Mouse (Mus musculus) G1E (cell line): ENCODE measurements around the gene Dohh. TPM values are rescaled to one million over a fixed set of nuclear protein-coding genes. Genes with fewer than 3 reads are reported as not detected.

Source experiments
- ATAC-seq: 2 replicates; pipeline ENCODE4 v1.8.0; 2016; ENCODE audit warnings: mild to moderate bottlenecking; ENCODE audit not compliant: insufficient number of reproducible peaks, poor library complexity, low FRiP score, severe bottlenecking; ENCODE audit errors: extremely low read depth
- DNase-seq: peaks from one replicate; pipeline ENCODE4 v3.0.0; 2012; ENCODE audit warnings: low spot score
- H3K27me3 ChIP-seq: 2 replicates; pipeline ENCODE4 v1.6.1; 2012; ENCODE audit warnings: mild to moderate bottlenecking, low read length, inconsistent platforms; ENCODE audit not compliant: insufficient read depth
- H3K36me3 ChIP-seq: replicated peaks from 2 replicates; pipeline ENCODE3; 2012; ENCODE audit warnings: mild to moderate bottlenecking, inconsistent platforms
- H3K4me1 ChIP-seq: 2 replicates; pipeline ENCODE4 v1.6.1; 2012; ENCODE audit warnings: low read depth, low read length, inconsistent platforms, mixed read lengths; ENCODE audit not compliant: insufficient read depth
- H3K4me3 ChIP-seq: 2 replicates; pipeline ENCODE4 v1.5.1; 2012; ENCODE audit warnings: low read depth, mild to moderate bottlenecking, inconsistent platforms, low read length, moderate library complexity, mixed read lengths
- H3K9me3 ChIP-seq: replicated peaks from 2 replicates; pipeline ENCODE4 v1.6.1; 2012; ENCODE audit warnings: inconsistent platforms
- CTCF ChIP-seq: IDR thresholded peaks from 2 replicates; pipeline ENCODE4 v1.5.1; 2012; ENCODE audit warnings: low read depth, low read length, inconsistent platforms, mixed read lengths
- GATA1 ChIP-seq: IDR thresholded peaks from 2 replicates; pipeline ENCODE4 v1.6.1; 2012; ENCODE audit warnings: borderline replicate concordance, low read length, inconsistent platforms, mixed read lengths
- GATA2 ChIP-seq: IDR thresholded peaks from 2 replicates; pipeline ENCODE4 v1.6.1; 2012; ENCODE audit warnings: low read depth, low read length, inconsistent platforms, borderline replicate concordance
- POLR2AphosphoS5 ChIP-seq: IDR thresholded peaks from 2 replicates; pipeline ENCODE4 v1.6.1; 2012; ENCODE audit warnings: low read depth, low read length, inconsistent platforms; ENCODE audit not compliant: insufficient replicate concordance
- TAL1 ChIP-seq: conservative IDR thresholded peaks from 2 replicates; pipeline ENCODE4 v1.6.1; 2012; ENCODE audit warnings: low read depth, low read length, inconsistent platforms, mixed read lengths
- polyA plus RNA-seq: library from polyadenylated mRNA; stranded (reverse); fragments of >175 nt; gene quantifications from 2 replicates; pipeline ENCODE4 v1.2.3, GENCODE M21; 2012
- total RNA-seq, 2 experiments: library from RNA; stranded (forward) in 1 of 2; stranded (reverse) in 1 of 2; fragments of 200-1000 nt in 1 of 2; fragments of >200 nt in 1 of 2; fragmentation: Nextera tagmentation in 1 of 2; gene quantifications; 2 replicates each; pipeline ENCODE4 v1.2.3; 2014 to 2017

Dohh gene
- total and polyA plus RNA-seq, 3 experiments, result 11.9 to 186 (median 60.4) TPM

DNA sequence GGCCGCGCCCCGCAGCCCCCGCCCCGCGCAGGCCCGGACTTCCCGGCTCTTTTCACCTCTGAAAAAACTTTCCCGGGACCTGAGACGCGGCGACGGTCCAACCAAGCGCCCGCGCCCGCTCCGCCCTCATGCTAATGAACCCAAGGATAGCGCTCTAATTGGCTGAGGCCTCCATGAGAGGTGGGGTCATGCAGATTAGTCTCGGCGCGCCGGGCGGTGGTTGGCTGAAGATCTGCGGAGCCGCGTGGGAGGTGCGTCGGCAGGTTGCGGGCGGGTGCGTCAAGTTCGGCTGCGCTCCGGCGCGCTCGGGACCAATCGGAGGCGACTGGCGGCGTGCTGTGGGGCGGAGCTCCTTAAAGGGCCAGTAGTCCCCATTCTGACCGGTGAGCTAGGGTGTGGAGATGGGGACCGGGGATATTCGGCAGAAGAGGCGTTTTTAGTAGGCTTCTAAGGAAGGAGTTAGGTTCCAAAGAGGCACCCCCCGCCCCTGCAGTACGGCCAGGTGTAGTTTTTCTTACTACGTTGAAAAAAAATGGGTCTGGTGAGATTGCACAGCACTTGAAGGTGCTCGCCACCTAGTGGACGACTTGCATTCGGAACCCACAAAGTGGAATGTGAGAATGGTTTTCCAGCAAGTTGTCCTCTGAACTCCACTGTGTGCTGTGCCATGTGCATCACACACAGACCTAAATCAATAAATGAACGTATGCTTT, 33.7 kb upstream of the Dohh start, which contains the start of gene Hmg20b:
Hmg20b (minus strand) TSS at position 130 of the 713 bp plus-strand sequence.
- H3K4me1 ChIP-seq, result peaks cover 67% of the 10 kb centered on the region
- TF ChIP-seq GATA2, result no peak
- TF ChIP-seq CTCF, result peak; percentile 79

DNA sequence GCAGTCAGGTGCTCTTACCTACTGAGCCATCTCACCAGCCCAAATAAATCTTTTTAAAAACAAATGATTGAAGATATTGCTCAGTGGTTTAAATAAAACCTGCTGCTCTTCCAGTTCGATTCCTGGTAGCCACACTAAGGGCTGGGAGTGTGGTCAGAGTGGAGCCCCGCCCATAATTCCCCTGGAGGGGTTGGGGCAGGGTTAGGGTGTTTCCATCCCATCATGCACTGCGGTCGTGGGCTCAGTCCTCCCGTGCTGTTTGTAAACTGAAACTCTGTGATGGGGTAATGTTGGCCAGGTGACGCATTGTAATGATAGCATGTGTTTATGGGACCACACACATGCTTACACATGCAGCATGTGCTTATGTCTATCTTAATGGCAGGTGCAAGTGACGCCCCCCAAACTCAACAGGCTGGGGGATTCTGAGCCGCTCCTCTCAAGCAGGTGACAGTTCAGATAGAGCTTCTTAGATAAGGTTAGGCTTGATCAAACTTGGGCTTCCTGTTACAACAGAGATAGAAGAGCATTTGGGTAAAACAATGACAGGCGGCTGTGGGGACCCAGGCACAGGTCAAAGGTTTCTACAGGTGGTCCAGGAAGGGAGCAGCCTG, 32.4 kb upstream of the Dohh start:
- peak overlapping the region; percentile 65 for H3K4me3 ChIP-seq
- H3K36me3 ChIP-seq, result peaks cover 22% of the 10 kb centered on the region
- peaks cover 76% of the 10 kb centered on the region for H3K4me1 ChIP-seq
- no peak for ATAC-seq
- no peaks in the 10 kb centered on the region for H3K9me3 ChIP-seq
- peak; percentile 68 for DNase-seq
- no peaks in the 10 kb centered on the region; the same call in 1 of the 2 replicates for H3K27me3 ChIP-seq
- TF ChIP-seq GATA1, result no peak
- TF ChIP-seq POLR2AphosphoS5, result no peak
- TF ChIP-seq CTCF, result no peak
- no peak for TF ChIP-seq GATA2
- no peak for TF ChIP-seq TAL1

More for the DNA sequence above, 33.7 kb upstream of the Dohh start, which contains the start of gene Hmg20b:
- peaks cover 35% of the 10 kb centered on the region for H3K36me3 ChIP-seq
- DNase-seq (peak; percentile 94), ATAC-seq (peak; percentile 91)
- peak within 1 kb of the TSS; percentile 97 for H3K4me3 ChIP-seq
- no peaks in the 10 kb centered on the region for H3K9me3 ChIP-seq
- H3K27me3 ChIP-seq, result no peaks in the 10 kb centered on the region; the same call in 1 of the 2 replicates

DNA sequence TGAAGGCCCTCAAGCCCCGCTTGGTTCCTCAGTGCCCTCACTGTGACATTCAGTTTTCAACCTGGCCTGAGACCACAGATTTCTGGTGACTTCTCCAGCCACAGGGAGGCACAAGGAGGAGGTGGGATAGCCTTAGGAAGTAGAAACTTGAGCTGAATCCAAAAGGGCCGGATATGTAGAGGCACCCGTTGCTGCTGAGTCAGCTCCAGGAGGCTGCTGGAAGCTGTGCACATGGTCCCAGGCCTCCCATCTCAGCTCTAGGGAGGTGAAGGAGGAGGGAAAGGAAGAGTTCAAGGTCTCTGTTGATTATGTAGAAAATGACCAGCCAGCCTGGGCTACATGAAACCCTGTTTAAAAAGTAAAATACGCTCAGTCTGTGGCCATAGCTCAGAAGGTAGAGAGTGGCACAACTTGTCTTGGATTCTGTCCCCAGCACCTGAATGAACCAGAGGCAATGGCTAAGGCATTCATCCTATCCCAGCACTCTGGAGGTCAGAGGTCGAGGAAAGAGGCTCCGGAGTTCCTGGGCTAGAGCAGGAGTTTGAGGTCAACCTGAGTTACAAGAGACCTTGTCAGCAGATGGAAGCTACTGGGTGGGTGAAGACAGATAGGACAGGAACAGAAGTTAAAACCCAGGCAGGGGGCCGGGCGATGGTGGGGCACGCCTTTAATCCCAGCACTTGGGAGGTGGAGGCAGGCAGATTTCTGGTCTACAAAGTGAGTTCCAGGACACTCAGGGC, 29.3 kb upstream of the Dohh start:
- Histone ChIP-seq H3K27me3 (no peaks in the 10 kb centered on the region), H3K9me3 (no peaks in the 10 kb centered on the region), H3K36me3 (peaks cover 14% of the 10 kb centered on the region), H3K4me3 (no peak overlapping the region), H3K4me1 (peaks cover 76% of the 10 kb centered on the region)
- DNase-seq (no peak), ATAC-seq (no peak)
- TF ChIP-seq TAL1 (no peak), POLR2AphosphoS5 (no peak), GATA2 (no peak), GATA1 (no peak), CTCF (no peak)

DNA sequence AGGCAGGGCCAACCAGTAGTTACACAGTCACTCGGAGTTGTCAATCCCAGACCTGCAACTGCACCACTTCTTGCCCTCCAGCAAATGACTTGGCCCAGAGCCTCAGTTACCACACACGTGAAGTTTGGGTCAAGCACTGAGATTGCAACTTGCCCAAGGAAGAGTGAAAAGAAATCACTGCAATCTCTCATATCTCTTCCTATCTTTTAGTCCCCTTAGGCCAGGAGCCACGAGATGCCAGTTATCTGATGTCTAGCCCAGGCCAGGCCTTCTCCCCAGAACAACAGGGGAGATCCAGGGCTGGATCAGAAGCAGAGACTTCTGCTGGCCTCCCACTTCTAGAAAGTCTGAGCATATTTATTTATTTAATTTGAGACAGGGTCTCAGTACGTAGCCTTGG, 28.7 kb upstream of the Dohh start:
- no peak for DNase-seq

DNA sequence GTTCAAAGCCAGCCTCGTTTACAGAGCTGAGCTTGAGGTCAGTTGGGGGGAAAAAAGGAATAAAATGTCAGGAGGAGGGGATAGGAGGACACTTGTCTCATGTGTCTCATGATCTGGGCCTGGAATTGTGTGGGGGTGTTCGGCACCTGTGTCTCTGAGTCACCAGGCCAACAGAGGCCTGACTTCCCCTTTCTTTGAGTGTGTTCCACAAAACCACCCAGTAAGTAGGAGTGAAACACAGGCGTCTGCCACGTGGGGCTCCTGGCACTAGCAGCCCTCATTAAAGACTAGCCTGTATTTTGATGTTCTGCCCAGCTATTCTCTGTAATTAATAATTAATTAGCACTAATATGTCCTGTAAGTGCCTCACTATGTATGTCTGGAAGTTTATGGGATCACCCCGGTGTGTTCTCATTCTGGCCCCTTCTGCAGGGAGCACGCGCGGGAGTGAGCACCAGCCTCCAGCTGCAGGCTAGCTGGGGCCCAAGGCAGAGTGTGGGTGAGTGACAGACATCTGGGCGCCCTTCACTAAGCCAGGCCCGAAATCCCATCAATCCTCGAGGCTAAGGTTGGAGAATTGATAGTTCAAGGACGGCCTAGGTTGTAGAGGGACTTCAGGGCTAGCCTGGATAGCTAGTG, 27.8 kb upstream of the Dohh start:
- Histone ChIP-seq H3K36me3 (peaks cover 30% of the 10 kb centered on the region), H3K9me3 (no peaks in the 10 kb centered on the region), H3K27me3 (no peaks in the 10 kb centered on the region), H3K4me1 (peaks cover 82% of the 10 kb centered on the region), H3K4me3 (peak overlapping the region; percentile 88; the same call in 1 of the 2 replicates)
- ATAC-seq, result 0 out of 2 replicates have a peak, but pooled peaks have one; percentile 29
- DNase-seq, result peak; percentile 76
- no peak for TF ChIP-seq GATA1
- no peak for TF ChIP-seq TAL1
- TF ChIP-seq CTCF, result no peak
- TF ChIP-seq GATA2, result no peak
- TF ChIP-seq POLR2AphosphoS5, result no peak

More for the DNA sequence above, 28.7 kb upstream of the Dohh start:
- Histone ChIP-seq H3K9me3 (no peaks in the 10 kb centered on the region), H3K4me1 (peaks cover 80% of the 10 kb centered on the region), H3K36me3 (peaks cover 20% of the 10 kb centered on the region), H3K4me3 (no peak overlapping the region), H3K27me3 (no peaks in the 10 kb centered on the region)
- ATAC-seq, result no peak
- TF ChIP-seq TAL1, result no peak
- TF ChIP-seq GATA2, result no peak
- no peak for TF ChIP-seq POLR2AphosphoS5
- TF ChIP-seq CTCF, result no peak
- TF ChIP-seq GATA1, result no peak
